Comparison of ENCODE assay signal across 26 mouse cellular contexts in the genomic region with DNA sequence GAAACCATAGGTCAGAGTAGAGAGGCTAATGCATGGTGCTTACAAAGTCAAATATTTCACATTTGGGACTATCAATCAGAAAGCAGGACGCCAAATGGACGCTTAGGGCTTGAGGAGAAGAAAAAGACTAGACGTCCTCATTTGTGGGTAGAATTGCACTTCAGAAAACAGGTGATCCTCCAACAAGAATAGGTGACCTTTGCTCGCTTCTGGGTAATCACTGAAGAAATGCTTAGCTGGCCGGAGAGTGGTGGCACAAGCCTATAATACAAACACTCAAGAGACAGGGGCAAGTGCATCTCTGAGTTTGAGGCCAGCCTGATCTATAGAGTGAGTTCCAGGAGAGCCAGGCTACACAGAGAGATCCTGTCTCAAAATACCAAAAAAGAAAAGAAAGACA.
A peak's percentile ranks its signal among the peaks of the same experiment; 100 is the strongest.
DNase-seq lines count a peak whose midpoint lies in the region; ATAC-seq lines count a peak whose summit lies in the region.
"Had no signal": no experiment of that assay in that cellular context is flagged by ENCODE, and none has a peak within 500 bp of the region (broad histone marks: within the 10 kb centered on the region; RNA-seq: fewer than 3 reads in every experiment).

No protein-coding gene starts in this region.

- no peak overlapping the region for H3K27ac ChIP-seq in midbrain, embryonic 11.5 days (ENCODE audit: low read depth, low read length)
- H3K27ac ChIP-seq in midbrain, embryonic 13.5 days = no peak overlapping the region
- H3K27ac ChIP-seq: forebrain, embryonic 10.5 days; forebrain, embryonic 13.5 days; gastrocnemius, adult 2 months; heart, embryonic 13.5 days; hindbrain, embryonic 14.5 days; hindbrain, postnatal 0 days had no signal

- ATAC-seq in midbrain, embryonic 11.5 days (ENCODE audit: low FRiP score) = no peak
- ATAC-seq in midbrain, embryonic 13.5 days = no peak
- ATAC-seq: forebrain, embryonic 13.5 days; forebrain, postnatal 0 days; hindbrain, postnatal 0 days; Patski had no signal

- 93% methylated on average over 5 of the region's 5 CpGs for WGBS in midbrain, embryonic 11.5 days
- WGBS in midbrain, embryonic 13.5 days = 87% methylated on average over 5 of the region's 5 CpGs

- no peaks in the 10 kb centered on the region for H3K4me1 ChIP-seq in midbrain, embryonic 11.5 days (ENCODE audit: control insufficient read depth, insufficient read depth, low read length)
- H3K4me1 ChIP-seq in midbrain, embryonic 13.5 days (replicated peaks) = no peaks in the 10 kb centered on the region
- H3K4me1 ChIP-seq: forebrain, embryonic 10.5 days; forebrain, embryonic 13.5 days had no signal

- peak; percentile 27 for DNase-seq in kidney, adult 11 months
- no peak for DNase-seq in kidney, adult 18-20 months
- DNase-seq in kidney, adult 9 months = peak; percentile 71
- DNase-seq in kidney, postnatal 4 days = no peak
- DNase-seq in midbrain, embryonic 11.5 days (ENCODE audit: low spot score, missing footprints) = peak; percentile 23
- DNase-seq: adrenal gland, postnatal 10 days; adrenal gland, postnatal 36 days; B cell, adult 2 months; cerebellum, adult 18-20 months; cerebellum, adult 9-10 months; cerebellum, postnatal 14 days; forebrain, postnatal 0 days; gastrocnemius, adult 2 months; gastrocnemius, postnatal 14 days; heart, adult 18-20 months; heart, postnatal 14 days; heart, postnatal 4 days had no signal

- peaks cover 3% of the 10 kb centered on the region; the same call in 1 of the 2 replicates for H3K36me3 ChIP-seq in midbrain, embryonic 11.5 days (ENCODE audit: control insufficient read depth, insufficient read depth, low read length)
- H3K36me3 ChIP-seq in midbrain, embryonic 13.5 days = peaks cover 25% of the 10 kb centered on the region

- no peaks in the 10 kb centered on the region for H3K9me3 ChIP-seq in midbrain, embryonic 11.5 days (ENCODE audit: control insufficient read depth, low read length)
- H3K9me3 ChIP-seq in midbrain, embryonic 13.5 days = no peaks in the 10 kb centered on the region
- H3K9me3 ChIP-seq: forebrain, embryonic 10.5 days; forebrain, embryonic 13.5 days; G1E; heart, embryonic 13.5 days had no signal

- no peaks in the 10 kb centered on the region for H3K27me3 ChIP-seq in midbrain, embryonic 11.5 days (ENCODE audit: control insufficient read depth, insufficient read depth, low read length)
- H3K27me3 ChIP-seq in midbrain, embryonic 13.5 days = no peaks in the 10 kb centered on the region
- H3K27me3 ChIP-seq: CH12.LX; forebrain, embryonic 13.5 days; heart, embryonic 13.5 days; Patski had no signal

- H3K4me3 ChIP-seq in midbrain, embryonic 11.5 days (ENCODE audit: low read depth, low read length) = no peak overlapping the region
- H3K4me3 ChIP-seq in midbrain, embryonic 13.5 days (replicated peaks) = no peak overlapping the region
- H3K4me3 ChIP-seq: forebrain, embryonic 10.5 days; forebrain, embryonic 13.5 days; gastrocnemius, adult 2 months; heart, embryonic 13.5 days had no signal

- no peak overlapping the region for H3K4me2 ChIP-seq in midbrain, embryonic 11.5 days
- no peak overlapping the region for H3K4me2 ChIP-seq in midbrain, embryonic 13.5 days (replicated peaks)
- H3K4me2 ChIP-seq: forebrain, embryonic 13.5 days; heart, embryonic 13.5 days; hindbrain, embryonic 14.5 days had no signal

- H3K9ac ChIP-seq in midbrain, embryonic 11.5 days (ENCODE audit: low read length) = no peak overlapping the region
- H3K9ac ChIP-seq in midbrain, embryonic 13.5 days (replicated peaks) = no peak overlapping the region
- H3K9ac ChIP-seq: forebrain, embryonic 13.5 days; forebrain, postnatal 0 days; heart, embryonic 13.5 days; hindbrain, embryonic 14.5 days had no signal

Comparison
In these comparisons a context has a peak if more than half of its experiments do, and no peak if none do; other contexts are left out.
1. DNase-seq: peak in kidney, adult 11 months (single experiment), kidney, adult 9 months (single experiment) and midbrain, embryonic 11.5 days (single experiment); none in kidney, adult 18-20 months (single experiment) and kidney, postnatal 4 days (0 of 2).